Mouse (Mus musculus): ENCODE measurements around the gene Pakap. TPM values are rescaled to one million over a fixed set of nuclear protein-coding genes. Genes with fewer than 3 reads are reported as not detected.
A peak's percentile ranks its signal among the peaks of the same experiment; 100 is the strongest.

The Pakap gene
- polyA plus RNA-seq, 1 experiment from 2014 or later: 57.2 TPM

- no peak overlapping the region for H3K4me3 ChIP-seq (ENCODE audit: low read depth, low read length)
- H3K27ac ChIP-seq (ENCODE audit: low read depth): peak overlapping the region; percentile 43; the same call in 1 of the 2 replicates
- ATAC-seq (ENCODE audit: insufficient read depth) (peak; percentile 52; the same call in 1 of the 2 replicates), DNase-seq (peak; percentile 65)
- 45% methylated on average over 7 of the region's 7 CpGs for WGBS
- no peaks in the 10 kb centered on the region for H3K36me3 ChIP-seq (ENCODE audit: insufficient read depth)
- H3K9ac ChIP-seq: no peak overlapping the region
- H3K4me2 ChIP-seq: no peak overlapping the region
- H3K27me3 ChIP-seq (ENCODE audit: insufficient read depth, low read length): no peaks in the 10 kb centered on the region
- H3K4me1 ChIP-seq (ENCODE audit: insufficient read depth): peaks cover 4% of the 10 kb centered on the region; the same call in 1 of the 2 replicates
- no peak for TF ChIP-seq CTCF (IDR thresholded peaks at IDR 0.05; ENCODE audit: low read depth)
- H3K9me3 ChIP-seq (ENCODE audit: low read depth, low read length): no peaks in the 10 kb centered on the region
These were observed 19.1 kb downstream of the Pakap start for GRCm38 (mm10) chr4:57586933-57587658.

GRCm38 (mm10) chr4:57588356-57588755 is 20.4 kb downstream of the Pakap start:
- no peaks in the 10 kb centered on the region for H3K27me3 ChIP-seq (ENCODE audit: insufficient read depth, low read length)
- H3K27ac ChIP-seq (ENCODE audit: low read depth): no peak overlapping the region
- H3K9ac ChIP-seq: no peak overlapping the region
- no peak overlapping the region for H3K4me3 ChIP-seq (ENCODE audit: low read depth, low read length)
- no peak for DNase-seq
- H3K9me3 ChIP-seq (ENCODE audit: low read depth, low read length): no peaks in the 10 kb centered on the region
- TF ChIP-seq CTCF (IDR thresholded peaks at IDR 0.05; ENCODE audit: low read depth): no peak
- no peak overlapping the region for H3K4me2 ChIP-seq
- WGBS: 95% methylated on average over 1 of the region's 1 CpGs
- no peaks in the 10 kb centered on the region for H3K36me3 ChIP-seq (ENCODE audit: insufficient read depth)
- peaks cover 4% of the 10 kb centered on the region; the same call in 1 of the 2 replicates for H3K4me1 ChIP-seq (ENCODE audit: insufficient read depth)
- no peak for ATAC-seq (ENCODE audit: insufficient read depth)

- DNase-seq: peak; percentile 59
- H3K4me1 ChIP-seq (ENCODE audit: insufficient read depth): no peaks in the 10 kb centered on the region; the same call in 1 of the 2 replicates
- H3K9me3 ChIP-seq (ENCODE audit: low read depth, low read length): no peaks in the 10 kb centered on the region
- H3K27me3 ChIP-seq (ENCODE audit: insufficient read depth, low read length): no peaks in the 10 kb centered on the region
- no peak overlapping the region for H3K9ac ChIP-seq
- WGBS: 67% methylated on average over 4 of the region's 4 CpGs
- no peak for ATAC-seq (ENCODE audit: insufficient read depth)
- H3K4me3 ChIP-seq (ENCODE audit: low read depth, low read length): no peak overlapping the region
- no peaks in the 10 kb centered on the region for H3K36me3 ChIP-seq (ENCODE audit: insufficient read depth)
- no peak for TF ChIP-seq CTCF (IDR thresholded peaks at IDR 0.05; ENCODE audit: low read depth)
- H3K27ac ChIP-seq (ENCODE audit: low read depth): no peak overlapping the region
- H3K4me2 ChIP-seq: no peak overlapping the region
These were observed 24.8 kb downstream of the Pakap start for GRCm38 (mm10) chr4:57592751-57593150.

- WGBS: 89% methylated on average over 6 of the region's 6 CpGs
These were observed 32.0 kb downstream of the Pakap start for GRCm38 (mm10) chr4:57599946-57600345.

GRCm38 (mm10) chr4:57600685-57601457 is 32.9 kb downstream of the Pakap start:
- H3K36me3 ChIP-seq (ENCODE audit: insufficient read depth): no peaks in the 10 kb centered on the region
- no peak overlapping the region for H3K4me3 ChIP-seq (ENCODE audit: low read depth, low read length)
- peak; percentile 89 for DNase-seq
- H3K4me2 ChIP-seq: no peak overlapping the region
- no peak overlapping the region for H3K9ac ChIP-seq
- H3K9me3 ChIP-seq (ENCODE audit: low read depth, low read length): no peaks in the 10 kb centered on the region
- no peaks in the 10 kb centered on the region for H3K27me3 ChIP-seq (ENCODE audit: insufficient read depth, low read length)
- no peak for TF ChIP-seq CTCF (IDR thresholded peaks at IDR 0.05; ENCODE audit: low read depth)
- H3K27ac ChIP-seq (ENCODE audit: low read depth): peak overlapping the region; percentile 80
- WGBS: 50% methylated on average over 11 of the region's 11 CpGs
- peaks cover 11% of the 10 kb centered on the region for H3K4me1 ChIP-seq (ENCODE audit: insufficient read depth)
- peak; percentile 95 for ATAC-seq (ENCODE audit: insufficient read depth)

More at GRCm38 (mm10) chr4:57599946-57600345, 32.0 kb downstream of the Pakap start:
- ATAC-seq (ENCODE audit: insufficient read depth): no peak
- Histone ChIP-seq H3K4me3 (ENCODE audit: low read depth, low read length) (no peak overlapping the region), H3K27ac (ENCODE audit: low read depth) (peak overlapping the region; percentile 80), H3K36me3 (ENCODE audit: insufficient read depth) (no peaks in the 10 kb centered on the region), H3K9me3 (ENCODE audit: low read depth, low read length) (no peaks in the 10 kb centered on the region), H3K4me1 (ENCODE audit: insufficient read depth) (peaks cover 9% of the 10 kb centered on the region), H3K4me2 (no peak overlapping the region), H3K9ac (no peak overlapping the region), H3K27me3 (ENCODE audit: insufficient read depth, low read length) (no peaks in the 10 kb centered on the region)
- no peak for DNase-seq
- TF ChIP-seq CTCF (IDR thresholded peaks at IDR 0.05; ENCODE audit: low read depth): no peak

- Histone ChIP-seq H3K9me3 (ENCODE audit: low read depth, low read length) (no peaks in the 10 kb centered on the region), H3K4me3 (ENCODE audit: low read depth, low read length) (no peak overlapping the region), H3K4me1 (ENCODE audit: insufficient read depth) (peaks cover 15% of the 10 kb centered on the region), H3K27me3 (ENCODE audit: insufficient read depth, low read length) (no peaks in the 10 kb centered on the region), H3K27ac (ENCODE audit: low read depth) (peak overlapping the region; percentile 66; the same call in 1 of the 2 replicates), H3K4me2 (no peak overlapping the region), H3K9ac (no peak overlapping the region), H3K36me3 (ENCODE audit: insufficient read depth) (no peaks in the 10 kb centered on the region)
- WGBS: 36% methylated on average over 9 of the region's 9 CpGs
- DNase-seq: peak; percentile 91
- ATAC-seq (ENCODE audit: insufficient read depth): peak; percentile 93
- no peak; the same call in 1 of the 2 replicates for TF ChIP-seq CTCF (IDR thresholded peaks at IDR 0.05; ENCODE audit: low read depth)
These were observed 33.5 kb downstream of the Pakap start for GRCm38 (mm10) chr4:57601458-57601835.
